Mouse (Mus musculus) testis, adult 2 months (tissue): Measurements from ENCODE around the gene Zbtb48. TPM values are rescaled to one million over a fixed set of nuclear protein-coding genes. Genes with fewer than 3 reads are reported as not detected.

Experiments
- H3K27ac ChIP-seq: fragments of 200-500 bp; 2 replicates; pipeline ENCODE4 v1.5.1; 2012; ENCODE audit warnings: low read depth, low read length; ENCODE audit not compliant: control insufficient read depth, insufficient read depth
- H3K27me3 ChIP-seq: fragments of 200-500 bp; 2 replicates; pipeline ENCODE4 v1.6.1; 2012; ENCODE audit warnings: mild to moderate bottlenecking, low read length, moderate library complexity; ENCODE audit not compliant: control insufficient read depth, insufficient read depth
- H3K36me3 ChIP-seq: fragments of 200-500 bp; 2 replicates; pipeline ENCODE4 v1.6.1; 2012; ENCODE audit warnings: mild to moderate bottlenecking, low read length; ENCODE audit not compliant: control insufficient read depth, insufficient read depth
- H3K4me1 ChIP-seq: fragments of 200-500 bp; 2 replicates; pipeline ENCODE4 v1.6.1; 2012; ENCODE audit warnings: low read length; ENCODE audit not compliant: control insufficient read depth, insufficient read depth
- H3K4me3 ChIP-seq: fragments of 200-500 bp; 2 replicates; pipeline ENCODE4 v1.5.1; 2012; ENCODE audit warnings: low read depth, mild to moderate bottlenecking, low read length, moderate library complexity, mixed read lengths; ENCODE audit not compliant: control insufficient read depth
- CTCF ChIP-seq: fragments of 200-500 bp; IDR thresholded peaks from 2 replicates; pipeline ENCODE4 v1.5.1; 2012; ENCODE audit warnings: low read depth, mild to moderate bottlenecking, inconsistent platforms, low read length, moderate library complexity; ENCODE audit not compliant: control insufficient read depth, insufficient read depth, insufficient replicate concordance
- POLR2A ChIP-seq: fragments of 200-500 bp; IDR thresholded peaks from 2 replicates; pipeline ENCODE4 v1.6.1; 2012; ENCODE audit warnings: low read depth, mild to moderate bottlenecking, inconsistent platforms, low read length, moderate library complexity; ENCODE audit not compliant: control insufficient read depth
- polyA plus RNA-seq: library from polyadenylated mRNA; depleted of rRNA; stranded (reverse); fragments of >200 nt; gene quantifications from 2 replicates; pipeline ENCODE4 v1.2.3, GENCODE M21; 2012; rRNA removed

Zbtb48 gene
- 18.2 and 22.4 TPM in 2 replicates for polyA plus RNA-seq

DNA sequence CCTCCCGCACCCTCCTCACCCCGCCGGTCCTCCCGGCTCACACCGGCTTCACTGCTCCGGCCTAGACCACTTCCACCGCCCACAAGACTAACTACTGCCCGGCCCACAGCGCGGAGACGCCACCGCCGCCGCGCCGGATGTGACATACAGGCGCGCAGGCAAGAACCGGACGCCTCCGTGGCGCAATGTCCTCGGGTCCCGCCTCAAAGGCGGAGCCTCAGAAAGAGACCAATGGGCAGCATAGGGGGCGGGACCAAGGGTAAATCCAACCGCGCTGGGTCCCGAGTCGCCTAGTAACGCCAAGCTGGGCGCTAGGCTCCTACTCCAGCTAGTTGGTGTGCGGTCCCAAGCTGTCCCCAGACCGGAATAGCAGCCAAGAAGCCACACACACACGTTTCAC is at the start of gene Zbtb48:
Zbtb48 (minus strand) TSS at position 148 of the 400 bp plus-strand sequence.
- H3K36me3 ChIP-seq, result no peaks in the 10 kb centered on the region; the same call in 1 of the 2 replicates
- peak within 1 kb of the TSS; percentile 95 for H3K4me3 ChIP-seq
- peaks cover 13% of the 10 kb centered on the region for H3K4me1 ChIP-seq
- TF ChIP-seq POLR2A (peak; percentile 94), CTCF (no peak)
- no peaks in the 10 kb centered on the region for H3K27me3 ChIP-seq
- H3K27ac ChIP-seq, result peak within 1 kb of the TSS; percentile 79

DNA sequence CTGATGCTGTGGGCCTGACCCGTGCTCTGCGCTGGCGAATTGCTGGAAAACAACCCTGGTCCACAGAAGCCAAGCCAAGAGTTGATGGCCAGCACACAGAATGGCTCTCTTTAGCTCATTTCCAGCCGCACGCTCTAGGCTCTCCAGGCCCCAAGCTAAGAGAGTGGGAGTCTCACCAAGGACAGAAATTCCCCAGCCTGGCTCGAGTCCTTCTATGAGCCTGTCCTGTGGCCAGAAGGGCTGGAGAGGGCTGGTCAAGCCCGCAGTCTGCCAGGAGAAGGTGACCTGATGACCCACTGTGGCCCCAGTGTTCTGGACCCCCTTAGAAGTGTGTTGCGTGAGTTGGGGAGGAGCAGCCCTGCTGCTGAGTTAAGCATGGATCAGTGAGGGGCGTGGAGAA is 49.7 kb upstream of the Zbtb48 start:
- TF ChIP-seq CTCF, result no peak
- no peak for TF ChIP-seq POLR2A
- Histone ChIP-seq H3K27me3 (no peaks in the 10 kb centered on the region), H3K4me3 (no peak overlapping the region), H3K27ac (no peak overlapping the region), H3K4me1 (peaks cover 9% of the 10 kb centered on the region), H3K36me3 (no peaks in the 10 kb centered on the region)

- Histone ChIP-seq H3K4me3 (no peak overlapping the region), H3K27ac (no peak overlapping the region), H3K27me3 (no peaks in the 10 kb centered on the region), H3K4me1 (peaks cover 10% of the 10 kb centered on the region), H3K36me3 (no peaks in the 10 kb centered on the region)
- peak; percentile 11; the same call in 1 of the 2 replicates for TF ChIP-seq CTCF
- TF ChIP-seq POLR2A, result no peak
Observed at GRCm38 (mm10) chr4:152074548-152074947, 47.1 kb upstream of the Zbtb48 start.

DNA sequence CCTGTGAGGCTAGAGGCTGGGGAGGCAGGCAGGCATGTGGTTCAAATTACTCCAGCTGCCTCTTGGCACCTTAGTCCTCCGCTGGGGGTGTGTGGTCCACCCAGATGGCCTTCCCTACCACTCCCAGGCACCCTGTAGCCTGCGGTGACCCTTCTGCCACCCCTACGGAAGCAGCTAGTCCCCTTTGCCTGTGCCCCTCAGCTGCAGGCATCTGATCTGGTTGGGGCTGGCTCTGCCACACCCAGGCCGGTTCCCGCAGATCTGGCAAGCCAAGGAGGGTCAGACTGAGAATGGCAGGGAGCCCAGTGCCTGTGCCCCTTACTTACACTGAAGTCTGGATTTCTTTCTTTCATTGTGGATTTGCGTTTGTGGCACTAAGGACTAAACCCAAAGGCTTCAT is 46.2 kb upstream of the Zbtb48 start:
- no peak for TF ChIP-seq CTCF
- TF ChIP-seq POLR2A, result no peak
- Histone ChIP-seq H3K4me1 (peaks cover 10% of the 10 kb centered on the region), H3K27me3 (no peaks in the 10 kb centered on the region), H3K27ac (no peak overlapping the region), H3K4me3 (no peak overlapping the region), H3K36me3 (no peaks in the 10 kb centered on the region)

DNA sequence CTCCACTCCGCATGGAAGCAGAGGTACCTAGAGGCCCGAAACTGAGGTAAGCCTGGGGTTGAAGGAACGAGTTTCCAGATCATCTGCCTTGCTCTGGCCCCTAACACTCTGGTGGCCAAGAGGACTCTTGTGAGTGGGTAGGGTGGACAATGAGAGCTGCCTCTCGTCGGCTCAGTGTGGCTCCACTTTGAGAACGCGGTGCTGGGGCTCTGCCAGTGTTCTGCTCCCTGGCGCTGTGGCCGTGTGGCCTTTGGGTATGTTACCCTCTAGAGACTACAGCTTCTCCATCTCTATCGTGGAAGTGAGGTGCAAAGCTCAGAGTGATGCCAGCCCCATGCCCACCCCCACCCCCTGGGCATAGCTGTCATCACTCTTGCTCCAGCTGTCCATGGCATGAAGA is 45.2 kb upstream of the Zbtb48 start:
- Histone ChIP-seq H3K27ac (peak overlapping the region; percentile 59), H3K4me1 (peaks cover 11% of the 10 kb centered on the region)
- no peak for TF ChIP-seq POLR2A
- TF ChIP-seq CTCF, result no peak

GRCm38 (mm10) chr4:152072121-152072601 is 44.7 kb upstream of the Zbtb48 start, which contains the start of gene Plekhg5:
TSS of gene Plekhg5 (plus strand) at chr4:152072498.
- TF ChIP-seq CTCF (no peak), POLR2A (no peak)
- Histone ChIP-seq H3K4me1 (peaks cover 13% of the 10 kb centered on the region), H3K36me3 (no peaks in the 10 kb centered on the region), H3K27me3 (no peaks in the 10 kb centered on the region), H3K27ac (peak within 1 kb of the TSS; percentile 59), H3K4me3 (peak within 1 kb of the TSS; percentile 19; the same call in 1 of the 2 replicates)

More for the DNA sequence above, 45.2 kb upstream of the Zbtb48 start:
- peak overlapping the region; percentile 19; the same call in 1 of the 2 replicates for H3K4me3 ChIP-seq
- H3K27me3 ChIP-seq, result no peaks in the 10 kb centered on the region
- H3K36me3 ChIP-seq, result no peaks in the 10 kb centered on the region

GRCm38 (mm10) chr4:152070494-152071396 is 43.3 kb upstream of the Zbtb48 start:
- Histone ChIP-seq H3K27ac (no peak overlapping the region), H3K36me3 (no peaks in the 10 kb centered on the region), H3K4me1 (peaks cover 13% of the 10 kb centered on the region), H3K27me3 (no peaks in the 10 kb centered on the region), H3K4me3 (no peak overlapping the region)
- TF ChIP-seq CTCF (no peak), POLR2A (no peak)
